Mouse (Mus musculus) embryonic facial prominence, embryonic 10.5 days (tissue): ENCODE results near the gene Nucks1. TPM values are rescaled to one million over a fixed set of nuclear protein-coding genes. Genes with fewer than 3 reads are reported as not detected.

ENCODE experiments used
- DNase-seq: peaks from one replicate; pipeline ENCODE4 v3.0.0-alpha.2; 2017; ENCODE audit warnings: low spot score
- H3K27ac ChIP-seq: fragments of 300-500 bp; sonication (generic); replicated peaks from 2 replicates; pipeline ENCODE4 v1.5.1; 2016; ENCODE audit warnings: mild to moderate bottlenecking
- H3K27me3 ChIP-seq: fragments of 300-500 bp; sonication (generic); replicated peaks from 2 replicates; pipeline ENCODE4 v1.6.1; 2016; ENCODE audit warnings: low read depth, mild to moderate bottlenecking; ENCODE audit not compliant: poor library complexity, severe bottlenecking
- H3K36me3 ChIP-seq: fragments of 300-500 bp; sonication (generic); replicated peaks from 2 replicates; pipeline ENCODE4 v1.6.1; 2016; ENCODE audit warnings: mild to moderate bottlenecking, moderate library complexity
- H3K4me1 ChIP-seq: fragments of 300-500 bp; sonication (generic); 2 replicates; pipeline ENCODE4 v1.6.1; 2016
- H3K4me3 ChIP-seq: fragments of 300-500 bp; sonication (generic); 2 replicates; pipeline ENCODE4 v1.5.1; 2016; ENCODE audit warnings: mild to moderate bottlenecking, moderate library complexity
- H3K9me3 ChIP-seq: fragments of 300-500 bp; sonication (generic); 2 replicates; pipeline ENCODE4 v1.6.1; 2016; ENCODE audit warnings: mild to moderate bottlenecking
- WGBS: fragments of 180-500 bp; shearing (Covaris S2); methylation state at CpG from one replicate; pipeline ENCODE4 v1.1.7; 2016; 5-methylcytosine and 5-hydroxymethylcytosine counted together
- polyA plus RNA-seq: library from polyadenylated mRNA; unstranded; fragments of >200 nt; fragmentation: Nextera tagmentation; extraction: Ambion mirVana; gene quantifications from 2 replicates; pipeline ENCODE4 v1.2.1, GENCODE M21; 2016

Nucks1 gene
- 104 and 105 TPM in 2 replicates for polyA plus RNA-seq

DNA sequence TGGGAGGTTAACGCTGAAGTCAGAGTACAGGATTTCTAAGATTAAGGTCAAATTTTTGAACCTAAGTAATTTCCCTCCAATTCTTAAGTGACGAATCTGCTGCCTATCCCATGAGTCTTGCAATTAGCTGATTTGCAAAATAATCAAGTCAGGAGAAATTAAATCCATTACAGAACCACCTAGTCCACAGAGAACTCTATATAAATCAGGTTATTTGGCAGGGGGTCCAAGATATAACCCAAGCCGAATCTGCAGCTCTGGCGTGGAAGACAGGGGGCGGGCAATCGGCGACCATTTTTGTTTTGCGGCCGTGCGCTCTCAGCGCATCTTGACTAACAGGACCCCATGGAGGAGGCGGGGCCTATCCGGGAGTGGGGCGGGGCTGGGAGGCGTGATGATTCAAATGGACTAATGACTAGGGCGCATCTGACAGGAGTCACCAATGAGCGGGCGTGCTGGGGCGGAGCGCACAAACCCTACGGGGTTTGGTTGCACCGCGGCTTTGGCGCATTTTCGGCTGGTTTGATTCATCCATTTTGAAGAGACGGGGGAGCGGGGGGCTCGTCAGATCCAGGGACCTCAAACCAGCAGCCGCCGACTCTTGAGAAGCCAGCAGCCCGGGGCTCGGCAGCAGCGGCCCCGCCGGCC, at the start of gene Nucks1:
Gene Nucks1 (plus strand): TSS at position 534 of the 648 bp plus-strand sequence.
- Histone ChIP-seq H3K36me3 (peaks cover 24% of the 10 kb centered on the region), H3K4me3 (peak within 1 kb of the TSS; percentile 98), H3K9me3 (no peaks in the 10 kb centered on the region), H3K27ac (peak within 1 kb of the TSS; percentile 100), H3K4me1 (peaks cover 14% of the 10 kb centered on the region), H3K27me3 (peaks cover 27% of the 10 kb centered on the region)
- under 1% methylated on average over 35 of the region's 35 CpGs for WGBS
- DNase-seq = peak; percentile 100

DNA sequence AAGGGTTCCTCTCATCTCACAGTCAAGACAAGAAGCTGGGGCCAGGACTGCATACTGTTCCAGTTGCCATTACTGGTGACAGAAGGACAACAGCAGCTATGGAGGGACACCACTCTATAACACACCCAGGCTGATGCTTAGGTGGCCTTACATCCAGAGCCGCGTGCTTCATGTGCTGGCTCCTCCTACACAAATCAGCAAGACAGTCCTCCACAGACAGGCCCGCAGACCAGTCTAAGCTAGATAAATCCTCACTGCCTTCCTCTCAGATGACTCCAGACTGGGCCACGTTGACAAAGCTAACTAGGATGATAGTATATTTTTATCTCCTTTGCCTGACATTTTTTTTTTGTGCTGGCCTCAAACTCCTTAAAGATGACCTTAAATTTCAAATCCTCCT, 48.5 kb upstream of the Nucks1 start:
- 81% methylated on average over 4 of the region's 4 CpGs for WGBS
- H3K4me3 ChIP-seq = no peak overlapping the region
- no peaks in the 10 kb centered on the region for H3K4me1 ChIP-seq
- no peaks in the 10 kb centered on the region for H3K27me3 ChIP-seq
- H3K9me3 ChIP-seq = no peaks in the 10 kb centered on the region
- DNase-seq = no peak
- no peaks in the 10 kb centered on the region for H3K36me3 ChIP-seq
- H3K27ac ChIP-seq = no peak overlapping the region

DNA sequence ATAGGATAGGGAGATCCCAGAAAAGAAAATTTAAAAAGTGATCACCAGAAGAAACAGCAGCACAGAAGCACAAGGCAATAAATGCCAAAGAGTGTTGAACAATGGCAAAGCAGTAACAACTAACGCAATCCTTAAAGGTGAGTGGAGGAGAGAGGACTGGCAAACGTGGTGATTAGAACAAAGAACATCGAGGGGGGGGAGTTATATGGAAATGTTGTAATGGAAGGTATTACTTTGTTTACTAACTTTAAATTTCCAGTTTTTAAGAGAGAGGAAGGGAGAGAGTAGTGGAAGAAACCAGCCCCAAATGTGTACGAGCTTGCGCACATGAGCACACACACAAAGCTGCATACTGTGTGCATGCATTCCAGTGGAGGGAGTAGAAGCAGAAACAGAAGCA, 44.7 kb upstream of the Nucks1 start:
- no peak for DNase-seq
- WGBS = 79% methylated on average over 5 of the region's 5 CpGs
- Histone ChIP-seq H3K27me3 (peaks cover 18% of the 10 kb centered on the region), H3K9me3 (no peaks in the 10 kb centered on the region), H3K4me3 (no peak overlapping the region), H3K4me1 (peaks cover 7% of the 10 kb centered on the region), H3K27ac (no peak overlapping the region), H3K36me3 (no peaks in the 10 kb centered on the region)

GRCm38 (mm10) chr1:131866304-131866999, 43.9 kb upstream of the Nucks1 start:
- H3K4me3 ChIP-seq = peak overlapping the region; percentile 73
- H3K4me1 ChIP-seq = peaks cover 7% of the 10 kb centered on the region
- no peaks in the 10 kb centered on the region for H3K36me3 ChIP-seq
- WGBS = 77% methylated on average over 6 of the region's 6 CpGs
- peaks cover 18% of the 10 kb centered on the region for H3K27me3 ChIP-seq
- H3K27ac ChIP-seq = no peak overlapping the region
- no peaks in the 10 kb centered on the region for H3K9me3 ChIP-seq
- DNase-seq = no peak

DNA sequence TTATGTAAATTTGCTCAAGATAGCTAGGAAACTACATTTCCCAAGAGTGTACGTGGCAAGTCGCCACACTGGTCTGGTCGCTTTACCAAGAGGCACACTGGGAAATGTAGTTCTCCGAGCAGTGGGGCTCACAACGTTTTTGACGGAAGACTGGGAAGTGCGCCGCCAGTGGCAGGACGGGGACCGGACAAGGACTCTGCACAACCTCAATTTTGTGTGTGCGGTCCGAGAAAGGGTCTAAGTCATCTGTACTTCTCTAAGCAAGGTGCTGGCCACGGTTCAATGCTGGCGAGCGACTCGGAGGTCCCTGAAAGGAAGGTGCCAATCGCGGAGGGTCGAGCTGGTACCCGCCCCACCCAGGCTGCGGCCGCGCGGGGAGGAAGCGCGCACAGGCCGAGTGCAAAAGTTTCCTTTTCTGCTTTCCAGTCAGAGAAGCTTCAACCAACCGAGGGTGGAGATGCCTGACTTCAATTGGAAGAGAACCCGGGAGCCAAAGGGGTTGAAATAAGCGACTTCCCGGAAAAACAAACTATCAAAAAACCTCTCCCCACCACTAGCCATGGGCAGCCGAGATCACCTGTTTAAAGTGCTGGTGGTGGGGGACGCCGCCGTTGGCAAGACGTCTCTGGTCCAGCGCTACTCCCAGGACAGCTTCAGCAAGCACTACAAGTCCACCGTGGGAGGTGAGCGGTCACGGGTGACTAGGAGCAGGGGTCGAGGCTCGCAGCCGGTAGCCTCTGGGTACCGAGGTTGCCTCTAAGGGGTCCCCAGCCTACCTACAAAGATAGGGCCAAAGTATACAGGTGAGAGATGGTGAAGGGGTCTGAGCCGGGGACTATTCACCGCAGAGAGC, 43.0 kb upstream of the Nucks1 start, which contains the start of gene Rab29:
Gene Rab29 (plus strand): TSS at position 132 of the 853 bp plus-strand sequence.
- no peaks in the 10 kb centered on the region for H3K9me3 ChIP-seq
- WGBS = 1% methylated on average over 46 of the region's 46 CpGs

DNA sequence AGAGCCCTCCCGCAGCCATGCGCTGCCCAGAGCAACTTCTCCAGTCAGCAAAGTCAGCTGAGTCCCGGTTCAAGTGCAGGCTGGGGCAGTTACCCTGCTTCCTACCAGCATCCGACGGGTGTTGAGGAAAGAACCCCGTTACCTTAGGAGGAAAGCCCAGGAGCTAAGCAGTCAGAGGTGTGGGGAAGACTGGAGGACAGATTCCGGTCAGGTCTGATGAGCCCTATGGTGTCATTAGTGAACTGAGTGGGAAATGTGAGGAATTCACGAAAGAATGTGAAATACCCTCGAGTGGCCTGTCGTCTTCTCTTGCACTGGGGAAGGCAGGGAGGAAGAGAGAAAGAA, 42.4 kb upstream of the Nucks1 start:
- peak overlapping the region; percentile 73 for H3K4me3 ChIP-seq
- H3K27ac ChIP-seq = peak overlapping the region; percentile 73
- WGBS = 26% methylated on average over 10 of the region's 10 CpGs
- H3K27me3 ChIP-seq = peaks cover 18% of the 10 kb centered on the region
- no peaks in the 10 kb centered on the region for H3K36me3 ChIP-seq
- no peak for DNase-seq
- H3K4me1 ChIP-seq = peaks cover 7% of the 10 kb centered on the region
- no peaks in the 10 kb centered on the region for H3K9me3 ChIP-seq

More for the DNA sequence above, 43.0 kb upstream of the Nucks1 start, which contains the start of gene Rab29:
- Histone ChIP-seq H3K4me1 (peaks cover 7% of the 10 kb centered on the region), H3K36me3 (no peaks in the 10 kb centered on the region), H3K27me3 (peaks cover 18% of the 10 kb centered on the region), H3K4me3 (peak within 1 kb of the TSS; percentile 73), H3K27ac (peak within 1 kb of the TSS; percentile 73)
- DNase-seq = peak; percentile 90

GRCm38 (mm10) chr1:131869561-131869960, 40.8 kb upstream of the Nucks1 start:
- Histone ChIP-seq H3K4me1 (peaks cover 7% of the 10 kb centered on the region), H3K36me3 (no peaks in the 10 kb centered on the region), H3K27ac (no peak overlapping the region), H3K27me3 (peaks cover 18% of the 10 kb centered on the region), H3K9me3 (no peaks in the 10 kb centered on the region), H3K4me3 (no peak overlapping the region)
- DNase-seq = no peak
- 86% methylated on average over 2 of the region's 2 CpGs for WGBS

GRCm38 (mm10) chr1:131872856-131873255, 37.5 kb upstream of the Nucks1 start:
- Histone ChIP-seq H3K4me3 (no peak overlapping the region), H3K9me3 (no peaks in the 10 kb centered on the region), H3K27me3 (peaks cover 15% of the 10 kb centered on the region), H3K36me3 (no peaks in the 10 kb centered on the region), H3K4me1 (peaks cover 2% of the 10 kb centered on the region), H3K27ac (no peak overlapping the region)
- WGBS = 49% methylated on average over 1 of the region's 1 CpGs
- DNase-seq = no peak

- Histone ChIP-seq H3K27me3 (no peaks in the 10 kb centered on the region), H3K4me1 (no peaks in the 10 kb centered on the region), H3K27ac (no peak overlapping the region), H3K9me3 (no peaks in the 10 kb centered on the region), H3K36me3 (no peaks in the 10 kb centered on the region), H3K4me3 (no peak overlapping the region)
- WGBS = 77% methylated on average over 2 of the region's 2 CpGs
- no peak for DNase-seq
These were observed 30.5 kb upstream of the Nucks1 start for GRCm38 (mm10) chr1:131879816-131880215.

DNA sequence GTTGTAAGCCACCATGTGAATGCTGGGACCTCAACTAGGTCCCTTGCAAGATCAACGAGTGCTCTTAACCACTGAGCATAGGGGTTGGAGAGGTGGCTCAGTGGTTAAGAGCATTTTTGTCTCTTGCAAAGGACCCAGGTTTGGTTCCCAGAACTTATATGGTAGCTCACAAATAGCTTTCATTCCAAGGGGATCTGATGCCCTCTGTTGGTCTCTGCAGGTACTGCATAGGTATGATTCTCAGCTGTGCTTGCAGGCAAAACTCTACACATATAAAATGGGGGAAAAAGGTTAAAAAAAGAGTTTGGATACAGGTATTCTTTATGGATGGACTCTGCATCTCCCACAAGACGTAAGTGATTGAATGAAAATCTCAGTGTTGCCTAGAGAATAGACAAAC, 27.5 kb upstream of the Nucks1 start:
- Histone ChIP-seq H3K27ac (no peak overlapping the region), H3K4me3 (no peak overlapping the region), H3K36me3 (no peaks in the 10 kb centered on the region), H3K9me3 (no peaks in the 10 kb centered on the region), H3K27me3 (no peaks in the 10 kb centered on the region), H3K4me1 (no peaks in the 10 kb centered on the region)
- WGBS = 62% methylated on average over 2 of the region's 2 CpGs
- no peak for DNase-seq

- no peak overlapping the region for H3K27ac ChIP-seq
- H3K4me1 ChIP-seq = no peaks in the 10 kb centered on the region
- 73% methylated on average over 2 of the region's 2 CpGs for WGBS
- no peak for DNase-seq
- H3K4me3 ChIP-seq = no peak overlapping the region
- no peaks in the 10 kb centered on the region for H3K36me3 ChIP-seq
- H3K9me3 ChIP-seq = no peaks in the 10 kb centered on the region
- no peaks in the 10 kb centered on the region for H3K27me3 ChIP-seq
These were observed 24.2 kb upstream of the Nucks1 start for GRCm38 (mm10) chr1:131886173-131886572.

- no peaks in the 10 kb centered on the region for H3K36me3 ChIP-seq
- no peak for DNase-seq
- no peak overlapping the region for H3K27ac ChIP-seq
- no peaks in the 10 kb centered on the region for H3K27me3 ChIP-seq
- no peak overlapping the region for H3K4me3 ChIP-seq
- 89% methylated on average over 3 of the region's 3 CpGs for WGBS
- H3K9me3 ChIP-seq = no peaks in the 10 kb centered on the region
- H3K4me1 ChIP-seq = no peaks in the 10 kb centered on the region
These were observed 23.7 kb upstream of the Nucks1 start for GRCm38 (mm10) chr1:131886641-131887040.
